Mouse (Mus musculus) myocyte (in vitro differentiated cells): ENCODE measurements around the gene Galnt6. TPM values are rescaled to one million over a fixed set of nuclear protein-coding genes. Genes with fewer than 3 reads are reported as not detected.

Source experiments
- H3K27me3 ChIP-seq: one replicate; pipeline ENCODE4 v1.6.1; 2011; ENCODE audit not compliant: control insufficient read depth, insufficient read depth, insufficient read length
- H3K36me3 ChIP-seq: one replicate; pipeline ENCODE4 v1.6.1; 2011; ENCODE audit not compliant: control insufficient read depth, insufficient read depth
- H3K4me2 ChIP-seq: one replicate; pipeline ENCODE4 v1.6.1; 2011; ENCODE audit warnings: low read depth, control low read depth
- H3K4me3 ChIP-seq: one replicate; pipeline ENCODE4 v1.5.1; 2011; ENCODE audit warnings: mild to moderate bottlenecking, control low read depth, moderate library complexity
- H3K79me2 ChIP-seq: one replicate; pipeline ENCODE4 v1.6.1; 2011; ENCODE audit not compliant: control insufficient read depth, insufficient read depth
- H3ac ChIP-seq: one replicate; pipeline ENCODE4 v1.6.1; 2011; ENCODE audit not compliant: control insufficient read depth, insufficient read length
- CEBPB ChIP-seq: IDR thresholded peaks from 2 replicates; pipeline ENCODE4 v1.6.1; 2011; ENCODE audit warnings: mild to moderate bottlenecking, moderate library complexity; ENCODE audit not compliant: poor library complexity, insufficient read depth, severe bottlenecking
- E2F4 ChIP-seq: IDR thresholded peaks from one replicate; pipeline ENCODE4 v1.6.1; 2011; ENCODE audit warnings: mild to moderate bottlenecking, control low read depth, moderate library complexity; ENCODE audit not compliant: insufficient read depth
- MAX ChIP-seq: IDR thresholded peaks from one replicate; pipeline ENCODE4 v1.6.1; 2011; ENCODE audit warnings: low read depth, mild to moderate bottlenecking, control low read depth
- MYOD1 ChIP-seq, 3 experiments: IDR thresholded peaks; one replicate each; pipeline ENCODE4 v1.6.1; 2011; ENCODE audit warnings: control low read depth in 2 of 3, low read depth in 2 of 3, mild to moderate bottlenecking in 2 of 3, moderate library complexity in 1 of 3; ENCODE audit not compliant: insufficient read length in 2 of 3, control insufficient read depth in 1 of 3
- MYOG ChIP-seq, 3 experiments: IDR thresholded peaks; one replicate each; pipeline ENCODE4 v1.6.1; 2011; ENCODE audit warnings: control low read depth in 2 of 3, low read depth in 2 of 3, mild to moderate bottlenecking in 2 of 3; ENCODE audit not compliant: insufficient read length in 2 of 3, control insufficient read depth in 1 of 3, insufficient read depth in 1 of 3
- POLR2A ChIP-seq: IDR thresholded peaks from one replicate; pipeline ENCODE4 v1.6.1; 2011; ENCODE audit warnings: low read depth, mild to moderate bottlenecking, control low read depth, moderate library complexity; ENCODE audit not compliant: insufficient read length
- POLR2AphosphoS2 ChIP-seq: IDR thresholded peaks from one replicate; pipeline ENCODE4 v1.6.1; 2011; ENCODE audit warnings: low read depth, control low read depth; ENCODE audit not compliant: insufficient read length
- REST ChIP-seq: IDR thresholded peaks from one replicate; pipeline ENCODE4 v1.6.1; 2011; ENCODE audit warnings: mild to moderate bottlenecking, control low read depth, moderate library complexity; ENCODE audit not compliant: insufficient read depth, insufficient read length
- SRF ChIP-seq: IDR thresholded peaks from one replicate; pipeline ENCODE4 v1.6.1; 2011; ENCODE audit warnings: low read depth; ENCODE audit not compliant: control insufficient read depth, insufficient read length
- TCF12 ChIP-seq: IDR thresholded peaks from one replicate; pipeline ENCODE4 v1.6.1; 2011; ENCODE audit warnings: mild to moderate bottlenecking, control low read depth; ENCODE audit not compliant: poor library complexity, insufficient read depth, severe bottlenecking
- TCF3 ChIP-seq: IDR thresholded peaks from one replicate; pipeline ENCODE4 v1.6.1; 2011; ENCODE audit warnings: low read depth, control low read depth; ENCODE audit not compliant: insufficient read length
- USF1 ChIP-seq: IDR thresholded peaks from one replicate; pipeline ENCODE4 v1.6.1; 2011; ENCODE audit warnings: low read depth, mild to moderate bottlenecking, control low read depth, moderate library complexity
- polyA plus RNA-seq: library from polyadenylated mRNA; unstranded; fragments of >200 nt; fragmentation: generic; extraction: Trizol; gene quantifications from one replicate; pipeline ENCODE4 v1.2.1, GENCODE M21; 2012; ENCODE audit warnings: missing spikeins

Galnt6 gene
- polyA plus RNA-seq, 1 experiment: 26.0 TPM

GRCm38 (mm10) chr15:100674566-100674965, 54.6 kb downstream of the Galnt6 start:
- no peaks in the 10 kb centered on the region for H3K27me3 ChIP-seq
- H3K36me3 ChIP-seq: no peaks in the 10 kb centered on the region
- no peaks in the 10 kb centered on the region for H3K79me2 ChIP-seq
- no peak overlapping the region for H3K4me2 ChIP-seq
- no peak overlapping the region for H3ac ChIP-seq
- no peak overlapping the region for H3K4me3 ChIP-seq
- TF ChIP-seq REST: no peak
- no peak for TF ChIP-seq POLR2AphosphoS2
- no peak for TF ChIP-seq E2F4
- no peak for TF ChIP-seq MYOD1 (IDR thresholded peaks at IDR 0.05; ENCODE audit: control insufficient read depth in 1 of 3, insufficient read length in 2 of 3, low read depth in 2 of 3)
- no peak for TF ChIP-seq CEBPB
- no peak for TF ChIP-seq MAX
- TF ChIP-seq SRF: no peak
- no peak for TF ChIP-seq USF1
- TF ChIP-seq MYOG (IDR thresholded peaks at IDR 0.05; ENCODE audit: control insufficient read depth in 1 of 3, insufficient read depth in 1 of 3, insufficient read length in 2 of 3, low read depth in 2 of 3): no peak
- no peak for TF ChIP-seq TCF12
- TF ChIP-seq TCF3: no peak

GRCm38 (mm10) chr15:100673585-100674391, 55.4 kb downstream of the Galnt6 start:
- no peaks in the 10 kb centered on the region for H3K36me3 ChIP-seq
- no peaks in the 10 kb centered on the region for H3K79me2 ChIP-seq
- H3K4me2 ChIP-seq: no peak overlapping the region
- no peaks in the 10 kb centered on the region for H3K27me3 ChIP-seq
- TF ChIP-seq REST (no peak), POLR2AphosphoS2 (no peak), SRF (no peak), MYOD1 (IDR thresholded peaks at IDR 0.05; ENCODE audit: control insufficient read depth in 1 of 3, insufficient read length in 2 of 3, low read depth in 2 of 3) (no peak), USF1 (no peak), MAX (no peak), TCF12 (no peak), MYOG (IDR thresholded peaks at IDR 0.05; ENCODE audit: control insufficient read depth in 1 of 3, insufficient read depth in 1 of 3, insufficient read length in 2 of 3, low read depth in 2 of 3) (no peak), E2F4 (no peak), CEBPB (no peak), POLR2A (no peak)
- H3K4me3 ChIP-seq: no peak overlapping the region
- H3ac ChIP-seq: no peak overlapping the region

- no peak for TF ChIP-seq TCF3
- no peak for TF ChIP-seq MYOG (IDR thresholded peaks at IDR 0.05; ENCODE audit: control insufficient read depth in 1 of 3, insufficient read depth in 1 of 3, insufficient read length in 2 of 3, low read depth in 2 of 3)
- TF ChIP-seq TCF12: no peak
- no peak for TF ChIP-seq CEBPB
- no peak for TF ChIP-seq MYOD1 (IDR thresholded peaks at IDR 0.05; ENCODE audit: control insufficient read depth in 1 of 3, insufficient read length in 2 of 3, low read depth in 2 of 3)
- TF ChIP-seq MAX: no peak
- no peak for TF ChIP-seq POLR2A
- TF ChIP-seq USF1: no peak
- TF ChIP-seq SRF: no peak
- no peak for TF ChIP-seq REST
- TF ChIP-seq E2F4: no peak
- H3K4me2 ChIP-seq: no peak overlapping the region
- no peaks in the 10 kb centered on the region for H3K36me3 ChIP-seq
- H3K79me2 ChIP-seq: no peaks in the 10 kb centered on the region
- H3K27me3 ChIP-seq: peaks cover 13% of the 10 kb centered on the region
- no peak overlapping the region for H3K4me3 ChIP-seq
- H3ac ChIP-seq: no peak overlapping the region
Observed at GRCm38 (mm10) chr15:100670833-100671232, 58.3 kb downstream of the Galnt6 start.

- no peak overlapping the region for H3ac ChIP-seq
- no peak overlapping the region for H3K4me2 ChIP-seq
- TF ChIP-seq MYOD1 (IDR thresholded peaks at IDR 0.05; ENCODE audit: control insufficient read depth in 1 of 3, insufficient read length in 2 of 3, low read depth in 2 of 3): no peak
- no peak for TF ChIP-seq TCF3
- no peak for TF ChIP-seq E2F4
- no peak for TF ChIP-seq POLR2AphosphoS2
- TF ChIP-seq MYOG (IDR thresholded peaks at IDR 0.05; ENCODE audit: control insufficient read depth in 1 of 3, insufficient read depth in 1 of 3, insufficient read length in 2 of 3, low read depth in 2 of 3): no peak
- H3K27me3 ChIP-seq: peaks cover 15% of the 10 kb centered on the region
- H3K4me3 ChIP-seq: no peak overlapping the region
- H3K79me2 ChIP-seq: no peaks in the 10 kb centered on the region
- H3K36me3 ChIP-seq: no peaks in the 10 kb centered on the region
Observed at GRCm38 (mm10) chr15:100670004-100670403, 59.2 kb downstream of the Galnt6 start.

- Histone ChIP-seq H3K36me3 (no peaks in the 10 kb centered on the region), H3K79me2 (no peaks in the 10 kb centered on the region), H3ac (no peak within 1 kb of the TSS), H3K4me3 (no peak within 1 kb of the TSS), H3K27me3 (peaks cover 21% of the 10 kb centered on the region), H3K4me2 (no peak within 1 kb of the TSS)
- TF ChIP-seq MYOG (IDR thresholded peaks at IDR 0.05; ENCODE audit: control insufficient read depth in 1 of 3, insufficient read depth in 1 of 3, insufficient read length in 2 of 3, low read depth in 2 of 3) (peak in 1 of 3 experiments; percentile 0), USF1 (no peak)
Observed at GRCm38 (mm10) chr15:100669337-100669736, 59.8 kb downstream of the Galnt6 start, which contains the start of gene Bin2. Bin2 (minus strand) TSS chr15:100669553.
